ENCODE assay signal across 17 mouse cellular contexts in genomic region chr12:54214426-54214825, GRCm38 (mm10). TPM values are rescaled to one million over a fixed set of nuclear protein-coding genes. Genes with fewer than 3 reads are reported as not detected.
DNase-seq lines count a peak whose midpoint lies in the region; ATAC-seq and TF ChIP-seq lines count a peak whose summit lies in the region.
"Had no signal": no experiment of that assay in that cellular context is flagged by ENCODE, and none has a peak within 500 bp of the region (broad histone marks: within the 10 kb centered on the region; RNA-seq: fewer than 3 reads in every experiment).

No protein-coding gene starts in this region.

- ATAC-seq in intestine, postnatal 0 days, result peak; percentile 93

- no peak overlapping the region for H3K4me3 ChIP-seq in intestine, postnatal 0 days (ENCODE audit: low read depth, low read length)
- H3K4me3 ChIP-seq: heart, adult 2 months; heart, embryonic 15.5 days; hindbrain, embryonic 10.5 days; liver, embryonic 13.5 days; midbrain, embryonic 12.5 days; stomach, embryonic 15.5 days had no signal

- H3K36me3 ChIP-seq in intestine, postnatal 0 days (ENCODE audit: control insufficient read depth, insufficient read depth), result no peaks in the 10 kb centered on the region
- H3K36me3 ChIP-seq: heart, embryonic 15.5 days; hindbrain, embryonic 10.5 days; liver, embryonic 13.5 days; midbrain, embryonic 12.5 days; stomach, embryonic 15.5 days had no signal

- 0 out of 2 replicates have a peak, but pooled peaks cover under 1% of the 10 kb centered on the region for H3K4me1 ChIP-seq in intestine, postnatal 0 days (replicated peaks; ENCODE audit: control insufficient read depth, insufficient read depth, low read length)
- H3K4me1 ChIP-seq: heart, embryonic 15.5 days; liver, embryonic 13.5 days; midbrain, embryonic 12.5 days had no signal

- peak overlapping the region; percentile 73 for H3K27ac ChIP-seq in intestine, postnatal 0 days (ENCODE audit: low read depth, low read length)
- H3K27ac ChIP-seq: heart, adult 2 months; heart, embryonic 15.5 days; hindbrain, embryonic 10.5 days; liver, embryonic 13.5 days; midbrain, embryonic 12.5 days; stomach, embryonic 15.5 days had no signal

- no peaks in the 10 kb centered on the region for H3K9me3 ChIP-seq in intestine, postnatal 0 days (ENCODE audit: control insufficient read depth)
- H3K9me3 ChIP-seq: heart, embryonic 15.5 days; hindbrain, embryonic 10.5 days; liver, embryonic 13.5 days; midbrain, embryonic 12.5 days; stomach, embryonic 15.5 days had no signal

- DNase-seq in heart, adult 11 months, result peak; percentile 72
- DNase-seq in heart, postnatal 10 days, result no peak
- DNase-seq in 3T3-L1 (ENCODE audit: low read depth, low spot score), result peak; percentile 48
- DNase-seq in adrenal gland, postnatal 10 days, result peak; percentile 28
- no peak for DNase-seq in spleen, postnatal 4 days (ENCODE audit: low spot score in 2 of 2)
- DNase-seq in cerebellum, adult 9-11 months, result no peak
- DNase-seq: B cell, adult 2 months; cerebellum, postnatal 10 days; heart, adult 2 months; kidney, postnatal 4 days; left cerebral cortex, postnatal 4 days; liver, embryonic 13.5 days had no signal

- peak overlapping the region; percentile 51 for H3K4me2 ChIP-seq in intestine, postnatal 0 days (replicated peaks; ENCODE audit: low read depth)
- H3K4me2 ChIP-seq: heart, embryonic 15.5 days; liver, embryonic 13.5 days; midbrain, embryonic 12.5 days; stomach, embryonic 15.5 days had no signal

- WGBS in intestine, postnatal 0 days, result 23% methylated on average over 6 of the region's 6 CpGs

- no peaks in the 10 kb centered on the region for H3K27me3 ChIP-seq in intestine, postnatal 0 days (replicated peaks; ENCODE audit: control insufficient read depth, insufficient read depth, low read length)
- H3K27me3 ChIP-seq: heart, embryonic 15.5 days; liver, embryonic 13.5 days; stomach, embryonic 15.5 days had no signal

- intact Hi-C loops in heart, postnatal 10 days (cut with DNase I), result no loop called here

- H3K9ac ChIP-seq in intestine, postnatal 0 days (ENCODE audit: low read depth, low read length), result no peak overlapping the region
- H3K9ac ChIP-seq: heart, embryonic 15.5 days; liver, embryonic 13.5 days; midbrain, embryonic 12.5 days; stomach, embryonic 15.5 days had no signal

- TF ChIP-seq CTCF in intestine, postnatal 0 days (IDR thresholded peaks at IDR 0.05; ENCODE audit: low read depth), result no peak

RNA-seq across cellular contexts. Expression of gene Egln3, which starts 10.8 kb away (rescaled TPM):
- total RNA-seq in heart, postnatal 10 days (2021), result 10 to 100 TPM; 39.0 to 49.5 TPM
- 1 to 10 TPM; 6.1 to 7.3 TPM for total RNA-seq in adrenal gland, postnatal 10 days (2021)
- polyA plus RNA-seq in intestine, postnatal 0 days (2015; fragmentation: Nextera tagmentation; extraction: Ambion mirVana), result 39.2 and 41.9 TPM in 2 replicates

Comparison
In these comparisons a context has a peak if more than half of its experiments do, and no peak if none do; other contexts are left out.
1. DNase-seq: peak in heart, adult 11 months (single experiment), 3T3-L1 (single experiment) and adrenal gland, postnatal 10 days (single experiment); none in heart, postnatal 10 days (0 of 2), spleen, postnatal 4 days (0 of 2) and cerebellum, adult 9-11 months (single experiment).
2. RNA of gene Egln3, which starts 10.8 kb away (total RNA-seq): 39.0 to 49.5 TPM in heart, postnatal 10 days; 6.1 to 7.3 TPM in adrenal gland, postnatal 10 days; every median in the first group is over 4 times any median in the second.